Mouse (Mus musculus) gastrocnemius, postnatal 14 days (tissue): ENCODE data around the gene Ptx4. TPM values are rescaled to one million over a fixed set of nuclear protein-coding genes. Genes with fewer than 3 reads are reported as not detected.
"Not testable (repeated sequence)": the region's sequence is repeated elsewhere in the genome, so short reads cannot be mapped to it uniquely, and the experiment has no call there.

ENCODE experiments used
- DNase-seq: peaks from one replicate; pipeline ENCODE4 v3.0.0; 2021; ENCODE audit warnings: mixed read lengths
- intact Hi-C: fragments of 180-260 bp; cut with DNase I; formaldehyde crosslinking; loops from one replicate; pipeline ENCODE4 v1.15.1; 2025; ENCODE audit warnings: low total_unique reads
- total RNA-seq, 2 experiments: library from RNA; stranded (reverse); gene quantifications; 2 replicates each; pipeline ENCODE4 v1.2.3; 2021

Ptx4 gene
- total RNA-seq, 2 experiments from 2014 or later: 8.4 to 9.6 TPM

GRCm38 (mm10) chr17:25111739-25112422, 8.7 kb upstream of the Ptx4 start:
- intact Hi-C loops: no loop called here
- DNase-seq: peak; percentile 58

GRCm38 (mm10) chr17:25112423-25112810, 8.1 kb upstream of the Ptx4 start:
- no peak for DNase-seq

GRCm38 (mm10) chr17:25114908-25115645, 5.5 kb upstream of the Ptx4 start:
- intact Hi-C loops: no loop called here
- peak; percentile 14 for DNase-seq

More at GRCm38 (mm10) chr17:25112423-25112810, 8.1 kb upstream of the Ptx4 start:
- intact Hi-C loops: no loop called here

- intact Hi-C loops: no loop called here
- DNase-seq: peak; percentile 95
Observed at GRCm38 (mm10) chr17:25115664-25116432, 4.7 kb upstream of the Ptx4 start, which contains the start of gene Telo2. Gene Telo2, minus strand, starts transcription at chr17:25115967.

- intact Hi-C loops: no loop called here
- no peak for DNase-seq
Observed at GRCm38 (mm10) chr17:25117263-25117662, 3.3 kb upstream of the Ptx4 start.

- DNase-seq: no peak
- intact Hi-C loops: loop anchor here (10.0 kb wide), 1 partner anchor 161 kb away; no protein-coding TSS in a partner anchor
Observed at GRCm38 (mm10) chr17:25123979-25124378, 3.4 kb downstream of the Ptx4 start.

- not testable (repeated sequence) for DNase-seq
- intact Hi-C loops: loop anchor here (10.0 kb wide), 1 partner anchor 159 kb away; no protein-coding TSS in a partner anchor
Observed at GRCm38 (mm10) chr17:25125442-25126060, 5.0 kb downstream of the Ptx4 start.

- DNase-seq: no peak
- intact Hi-C loops: loop anchor here (10.0 kb wide), 1 partner anchor 158 kb away; no protein-coding TSS in a partner anchor
Observed at GRCm38 (mm10) chr17:25127079-25127478, 6.5 kb downstream of the Ptx4 start.

GRCm38 (mm10) chr17:25127681-25128080, 7.1 kb downstream of the Ptx4 start:
- no peak for DNase-seq

GRCm38 (mm10) chr17:25130060-25130459, 9.5 kb downstream of the Ptx4 start:
- no peak for DNase-seq
- intact Hi-C loops: no loop called here

More at GRCm38 (mm10) chr17:25127681-25128080, 7.1 kb downstream of the Ptx4 start:
- intact Hi-C loops: loop anchor here (10.0 kb wide), 1 partner anchor 157 kb away; no protein-coding TSS in a partner anchor

- DNase-seq: peak; percentile 94
- intact Hi-C loops: no loop called here
Observed at GRCm38 (mm10) chr17:25133275-25133698, 12.7 kb downstream of the Ptx4 start, which contains the start of gene Clcn7. Gene Clcn7, plus strand, starts transcription at chr17:25133391.

GRCm38 (mm10) chr17:25135622-25136021, 15.1 kb downstream of the Ptx4 start:
- intact Hi-C loops: loop anchor here (5.0 kb wide), 1 partner anchor 47 kb away; the partner anchor contains the start of gene BC003965
- DNase-seq: no peak

- no peak for DNase-seq
- intact Hi-C loops: loop anchor here (5.0 kb wide), 1 partner anchor 43 kb away; the partner anchor contains the start of gene BC003965
Observed at GRCm38 (mm10) chr17:25138803-25139202, 18.2 kb downstream of the Ptx4 start.

GRCm38 (mm10) chr17:25139960-25140359, 19.4 kb downstream of the Ptx4 start:
- intact Hi-C loops: loop anchor here (5.0 kb wide), 1 partner anchor 42 kb away; the partner anchor contains the start of gene BC003965
- DNase-seq: no peak

- intact Hi-C loops: no loop called here
Observed at GRCm38 (mm10) chr17:25162161-25162560, 41.6 kb downstream of the Ptx4 start, which contains the start of gene Ccdc154. Gene Ccdc154, plus strand, starts transcription at chr17:25162461.

GRCm38 (mm10) chr17:25163387-25163786, 42.8 kb downstream of the Ptx4 start:
- intact Hi-C loops: no loop called here
- DNase-seq: no peak

More at GRCm38 (mm10) chr17:25162161-25162560, 41.6 kb downstream of the Ptx4 start, which contains the start of gene Ccdc154:
- DNase-seq: no peak

GRCm38 (mm10) chr17:25164770-25165169, 44.2 kb downstream of the Ptx4 start:
- DNase-seq: no peak
- intact Hi-C loops: no loop called here

GRCm38 (mm10) chr17:25165970-25166671, 45.6 kb downstream of the Ptx4 start:
- intact Hi-C loops: no loop called here
- DNase-seq: no peak
